ENCODE assay signal across 9 mouse cellular contexts in genomic region chr10:80792175-80793032, GRCm38 (mm10). TPM values are rescaled to one million over a fixed set of nuclear protein-coding genes. Genes with fewer than 3 reads are reported as not detected.
A peak's percentile ranks its signal among the peaks of the same experiment; 100 is the strongest.
DNase-seq lines count a peak whose midpoint lies in the region; ATAC-seq and TF ChIP-seq lines count a peak whose summit lies in the region.
"Had no signal": no experiment of that assay in that cellular context is flagged by ENCODE, and none has a peak within 500 bp of the region (broad histone marks: within the 10 kb centered on the region; RNA-seq: fewer than 3 reads in every experiment).

No protein-coding gene starts in this region.

- ATAC-seq in cerebellum, adult (ENCODE audit: insufficient number of reproducible peaks, low FRiP score, low TSS enrichment): peak; percentile 68; the same call in 1 of the 2 replicates
- ATAC-seq in limb, embryonic 12.5 days (ENCODE audit: insufficient number of reproducible peaks, insufficient read depth, low FRiP score, low TSS enrichment, low read depth): no peak

- no peaks in the 10 kb centered on the region for H3K27me3 ChIP-seq in MEL (ENCODE audit: control insufficient read depth in 1 of 2, insufficient read depth in 2 of 2, low read length in 2 of 2)
- H3K27me3 ChIP-seq in limb, embryonic 12.5 days: no peaks in the 10 kb centered on the region
- H3K27me3 ChIP-seq: hindbrain, embryonic 15.5 days had no signal

- intact Hi-C loops in left cerebral cortex, adult 2 months (cut with DNase I): no loop called here

- no peak for TF ChIP-seq CTCF in left cerebral cortex, adult 2 months (IDR thresholded peaks at IDR 0.05)
- TF ChIP-seq CTCF in MEL (IDR thresholded peaks at IDR 0.05 in 2 of 3, conservative IDR thresholded peaks at IDR 0.05 in 1 of 3; ENCODE audit: control insufficient read depth in 1 of 3, insufficient read depth in 1 of 3, low read depth in 2 of 3, low read length in 3 of 3, poor library complexity in 1 of 3, severe bottlenecking in 1 of 3): no peak

- H3K4me2 ChIP-seq in limb, embryonic 12.5 days: no peak overlapping the region
- H3K4me2 ChIP-seq: hindbrain, embryonic 15.5 days had no signal

- peaks cover 7 to 10% of the 10 kb centered on the region in 2 experiments; a peak in 3 of 4 replicates for H3K36me3 ChIP-seq in MEL (ENCODE audit: control insufficient read depth in 1 of 2, insufficient read depth in 2 of 2, low read length in 2 of 2)
- H3K36me3 ChIP-seq in limb, embryonic 12.5 days: peaks cover 94% of the 10 kb centered on the region

- H3K4me1 ChIP-seq in MEL (ENCODE audit: control insufficient read depth in 1 of 2, insufficient read depth in 2 of 2, low read length in 2 of 2): peaks cover 0 to 6% of the 10 kb centered on the region in 2 experiments; a peak in 2 of 4 replicates
- H3K4me1 ChIP-seq in limb, embryonic 12.5 days (replicated peaks): peaks cover 10% of the 10 kb centered on the region

- H3K27ac ChIP-seq in left cerebral cortex, adult 2 months: peak overlapping the region; percentile 74
- H3K27ac ChIP-seq in MEL (ENCODE audit: control insufficient read depth, low read depth, low read length): no peak overlapping the region
- peak overlapping the region; percentile 17; the same call in 1 of the 2 replicates for H3K27ac ChIP-seq in limb, embryonic 12.5 days
- H3K27ac ChIP-seq: hindbrain, embryonic 15.5 days had no signal

- DNase-seq in left cerebral cortex, adult 2 months (ENCODE audit: extremely low spot score in 1 of 2, low spot score in 2 of 2): no peak
- DNase-seq in left cerebral cortex, adult 8-10 months (ENCODE audit: low spot score in 2 of 2): no peak
- DNase-seq in MEL (ENCODE audit: low read depth, low spot score): peak; percentile 19
- DNase-seq in adrenal gland, postnatal 10 days: no peak
- no peak for DNase-seq in embryo, embryonic 11 days
- DNase-seq: lung, adult 18-20 months had no signal

- TF ChIP-seq RAD21 in MEL (IDR thresholded peaks at IDR 0.05; ENCODE audit: low read depth, low read length): no peak

- no peak overlapping the region for H3K9ac ChIP-seq in MEL (ENCODE audit: control insufficient read depth, low read depth, low read length, poor library complexity, severe bottlenecking)
- no peak overlapping the region for H3K9ac ChIP-seq in limb, embryonic 12.5 days (replicated peaks)
- H3K9ac ChIP-seq: hindbrain, embryonic 15.5 days had no signal

- WGBS in limb, embryonic 12.5 days: 73% methylated on average over 41 of the region's 41 CpGs

- no peak overlapping the region for H3K4me3 ChIP-seq in left cerebral cortex, adult 2 months
- no peak overlapping the region for H3K4me3 ChIP-seq in MEL (ENCODE audit: control insufficient read depth in 1 of 2, insufficient read depth in 1 of 2, low read depth in 2 of 2, low read length in 2 of 2)
- no peak overlapping the region for H3K4me3 ChIP-seq in limb, embryonic 12.5 days (replicated peaks)
- H3K4me3 ChIP-seq: hindbrain, embryonic 15.5 days had no signal

- H3K9me3 ChIP-seq in MEL (replicated peaks; ENCODE audit: insufficient read depth, low read length): no peaks in the 10 kb centered on the region
- H3K9me3 ChIP-seq in limb, embryonic 12.5 days: no peaks in the 10 kb centered on the region
- H3K9me3 ChIP-seq: hindbrain, embryonic 15.5 days had no signal

- TF ChIP-seq POLR2A in MEL (IDR thresholded peaks at IDR 0.05; ENCODE audit: control insufficient read depth in 1 of 2, insufficient read depth in 1 of 2, low read depth in 1 of 2, low read length in 2 of 2, poor library complexity in 1 of 2): peak in 1 of 2 experiments; percentile 21; a peak in 1 of 4 replicates

- peaks cover 12% of the 10 kb centered on the region for H3K79me2 ChIP-seq in MEL (ENCODE audit: control insufficient read depth, insufficient read depth, low read length, poor library complexity)

- no peak for TF ChIP-seq EP300 in MEL (IDR thresholded peaks at IDR 0.05; ENCODE audit: low read depth in 1 of 2, low read length in 2 of 2)

TF ChIP-seq in MEL, 35 proteins besides CTCF, POLR2A, EP300 and RAD21:
- TF ChIP-seq POLR2AphosphoS2 (IDR thresholded peaks at IDR 0.05; ENCODE audit: low read length): 0 out of 2 replicates have a peak, but pooled peaks have one; percentile 21
- TF ChIP-seq MYB (IDR thresholded peaks at IDR 0.05; ENCODE audit: low read depth, low read length): no peak

RNA-seq across cellular contexts. Expression of gene Sf3a2, which starts 5.6 kb away (rescaled TPM):
- total RNA-seq in left cerebral cortex, adult 2 months (2021): 10 to 100 TPM; 42.0 to 48.7 TPM
- 10 to 100 TPM; 35.5 to 53.7 (median 46.1) TPM for total RNA-seq in left cerebral cortex, adult 8-10 months (2022)
- total RNA-seq in MEL (2012; rRNA removed): 50.4 and 52.0 TPM in 2 replicates
- 100 to 1,000 TPM in 1 of 2 experiments, not detected in 1; 210 TPM for polyA plus RNA-seq in MEL (2012; ENCODE audit: insufficient read depth in 1 of 2, insufficient read length in 2 of 2, low read depth in 1 of 2, low replicate concordance in 2 of 2, missing spikeins in 1 of 2)
- 63.0 and 72.8 TPM in 2 replicates for polyA plus RNA-seq in limb, embryonic 12.5 days (2016; fragmentation: Nextera tagmentation; extraction: Ambion mirVana)
- 10 to 100 TPM; 45.2 to 50.5 TPM for total RNA-seq in adrenal gland, postnatal 10 days (2021)

RNA-seq across cellular contexts. Expression of gene Plekhj1, which starts 6.0 kb away (rescaled TPM):
- 10 to 100 TPM; 68.2 to 71.0 TPM for total RNA-seq in left cerebral cortex, adult 2 months (2021)
- 10 to 100 TPM; 61.3 to 74.5 (median 66.4) TPM for total RNA-seq in left cerebral cortex, adult 8-10 months (2022)
- 79.8 and 86.9 TPM in 2 replicates for total RNA-seq in MEL (2012; rRNA removed)
- polyA plus RNA-seq in MEL (2012; ENCODE audit: insufficient read depth in 1 of 2, insufficient read length in 2 of 2, low read depth in 1 of 2, low replicate concordance in 2 of 2, missing spikeins in 1 of 2): 100 to 1,000 TPM in 1 of 2 experiments, not detected in 1; 217 TPM
- 132 and 144 TPM in 2 replicates for polyA plus RNA-seq in limb, embryonic 12.5 days (2016; fragmentation: Nextera tagmentation; extraction: Ambion mirVana)
- 10 to 100 TPM; 50.0 to 63.2 TPM for total RNA-seq in adrenal gland, postnatal 10 days (2021)

RNA-seq across cellular contexts. Expression of gene Amh, which starts 12.6 kb away (rescaled TPM):
- total RNA-seq in left cerebral cortex, adult 2 months (2021): 1 to 10 TPM; 1.9 to 3.8 TPM
- total RNA-seq in left cerebral cortex, adult 8-10 months (2022): 1 to 10 TPM; 1.1 to 2.2 (median 1.7) TPM
- total RNA-seq in MEL (2012; rRNA removed): 0.42 and 0.59 TPM in 2 replicates
- polyA plus RNA-seq in MEL (2012; ENCODE audit: insufficient read depth in 1 of 2, insufficient read length in 2 of 2, low read depth in 1 of 2, low replicate concordance in 2 of 2, missing spikeins in 1 of 2): 1 to 10 TPM in 1 of 2 experiments, not detected in 1; 1.1 TPM
- not detected in 2 replicates for polyA plus RNA-seq in limb, embryonic 12.5 days (2016; fragmentation: Nextera tagmentation; extraction: Ambion mirVana)
- total RNA-seq in adrenal gland, postnatal 10 days (2021): under 1 TPM; 0.57 to 0.79 TPM

RNA-seq across cellular contexts. Expression of gene Jsrp1, which starts 20.9 kb away (rescaled TPM):
- total RNA-seq in left cerebral cortex, adult 2 months (2021): 1 to 10 TPM; 5.9 to 7.4 TPM
- total RNA-seq in left cerebral cortex, adult 8-10 months (2022): 1 to 10 TPM; 5.1 to 9.7 (median 6.2) TPM
- not detected in 2 replicates for total RNA-seq in MEL (2012; rRNA removed)
- polyA plus RNA-seq in MEL (2012; ENCODE audit: insufficient read depth in 1 of 2, insufficient read length in 2 of 2, low read depth in 1 of 2, low replicate concordance in 2 of 2, missing spikeins in 1 of 2): under 1 TPM in 1 of 2 experiments, not detected in 1; 0.39 TPM
- polyA plus RNA-seq in limb, embryonic 12.5 days (2016; fragmentation: Nextera tagmentation; extraction: Ambion mirVana): 1.6 and 1.7 TPM in 2 replicates
- 10 to 100 TPM in 1 of 2 experiments, 1 to 10 TPM in 1; 9.8 to 24.0 TPM for total RNA-seq in adrenal gland, postnatal 10 days (2021)

RNA-seq across cellular contexts. Expression of gene Oaz1, which starts 34.1 kb away (rescaled TPM):
- 100 to 1,000 TPM; 476 to 536 TPM for total RNA-seq in left cerebral cortex, adult 2 months (2021)
- 100 to 1,000 TPM; 505 to 586 (median 560) TPM for total RNA-seq in left cerebral cortex, adult 8-10 months (2022)
- 983 and 1,061 TPM in 2 replicates for total RNA-seq in MEL (2012; rRNA removed)
- 1,000 to 10,000 TPM in 1 of 2 experiments, not detected in 1; 1,528 TPM for polyA plus RNA-seq in MEL (2012; ENCODE audit: insufficient read depth in 1 of 2, insufficient read length in 2 of 2, low read depth in 1 of 2, low replicate concordance in 2 of 2, missing spikeins in 1 of 2)
- 1,783 and 1,832 TPM in 2 replicates for polyA plus RNA-seq in limb, embryonic 12.5 days (2016; fragmentation: Nextera tagmentation; extraction: Ambion mirVana)
- total RNA-seq in adrenal gland, postnatal 10 days (2021): 100 to 1,000 TPM; 700 to 820 TPM
